Mouse (Mus musculus) splenic B cell, adult 2 months (primary cell): ENCODE measurements around the gene Sytl1.
A peak's percentile ranks its signal among the peaks of the same experiment; 100 is the strongest.

Experiments used
- DNase-seq: peaks from one replicate; pipeline ENCODE4 v3.0.0-alpha.2; 2011; ENCODE audit warnings: low read depth, low spot score
- H3K27me3 ChIP-seq: 2 replicates; pipeline ENCODE4 v1.6.1; 2012; ENCODE audit warnings: mild to moderate bottlenecking, low read length, moderate library complexity, mixed read lengths; ENCODE audit not compliant: control insufficient read depth, poor library complexity, insufficient read depth, severe bottlenecking
- H3K36me3 ChIP-seq: 2 replicates; pipeline ENCODE4 v1.6.1; 2012; ENCODE audit warnings: mild to moderate bottlenecking, low read length, moderate library complexity, mixed read lengths; ENCODE audit not compliant: control insufficient read depth, poor library complexity, insufficient read depth, severe bottlenecking

The Sytl1 gene

GRCm38 (mm10) chr4:133292405-133292804, 29.5 kb upstream of the Sytl1 start:
- H3K36me3 ChIP-seq = peaks cover 6% of the 10 kb centered on the region; the same call in 1 of the 2 replicates
- H3K27me3 ChIP-seq = no peaks in the 10 kb centered on the region
- no peak for DNase-seq

- Histone ChIP-seq H3K36me3 (peaks cover 6% of the 10 kb centered on the region; the same call in 1 of the 2 replicates), H3K27me3 (no peaks in the 10 kb centered on the region)
- DNase-seq = no peak
Measured at GRCm38 (mm10) chr4:133291255-133291654, 28.3 kb upstream of the Sytl1 start.

DNA sequence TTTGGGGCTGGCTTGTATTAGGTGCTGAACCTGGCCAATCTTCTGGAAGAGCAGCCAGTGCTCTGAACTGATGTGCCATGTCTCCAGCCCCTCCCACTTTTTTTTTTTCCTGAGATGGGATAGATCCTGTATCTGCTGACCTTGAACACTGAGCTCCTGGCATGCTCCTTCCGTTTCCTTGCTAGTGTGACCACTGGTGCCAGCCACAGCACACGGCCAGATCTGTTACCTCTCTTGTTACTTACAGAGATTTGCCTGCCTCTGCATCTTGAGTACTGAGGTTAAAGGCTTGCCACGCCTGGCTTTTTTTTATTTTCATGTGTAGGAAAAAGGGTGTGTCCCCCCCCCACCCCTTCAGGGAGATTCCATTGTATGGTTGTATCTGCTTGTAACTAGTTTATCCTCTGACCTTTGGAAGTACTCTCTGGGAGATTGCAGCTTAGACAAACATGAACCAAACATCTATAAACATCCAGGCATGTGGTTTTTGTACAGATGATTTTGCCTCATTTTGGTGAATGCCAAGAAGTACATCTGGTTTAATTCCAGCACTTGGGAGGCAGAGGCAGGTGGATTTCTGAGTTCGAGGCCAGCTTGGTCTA, 23.7 kb upstream of the Sytl1 start:
- H3K27me3 ChIP-seq = no peaks in the 10 kb centered on the region
- H3K36me3 ChIP-seq = no peaks in the 10 kb centered on the region
- no peak for DNase-seq

- Histone ChIP-seq H3K36me3 (no peaks in the 10 kb centered on the region), H3K27me3 (no peaks in the 10 kb centered on the region)
- no peak for DNase-seq
Measured at GRCm38 (mm10) chr4:133285950-133286349, 23.0 kb upstream of the Sytl1 start.

DNA sequence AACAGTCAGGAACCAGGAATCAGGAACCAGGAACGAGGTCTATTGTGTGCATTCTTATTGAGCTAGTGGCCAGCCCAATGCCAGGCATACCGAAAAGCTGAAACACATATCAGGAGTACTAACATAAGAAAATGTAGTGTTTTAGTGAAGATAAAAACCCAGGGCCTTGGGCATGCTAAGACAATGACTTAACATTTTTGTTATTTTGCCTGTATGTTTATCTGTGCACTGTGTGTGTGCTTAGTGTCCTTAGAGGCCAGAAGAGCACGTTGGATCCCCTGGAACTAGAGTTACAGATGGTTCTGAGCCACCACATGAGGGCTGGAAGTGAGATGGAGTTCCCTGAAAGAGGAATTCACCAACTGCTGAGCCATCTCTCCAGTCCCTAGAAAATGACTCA, 22.4 kb upstream of the Sytl1 start:
- H3K27me3 ChIP-seq = no peaks in the 10 kb centered on the region
- no peaks in the 10 kb centered on the region for H3K36me3 ChIP-seq
- DNase-seq = no peak

DNA sequence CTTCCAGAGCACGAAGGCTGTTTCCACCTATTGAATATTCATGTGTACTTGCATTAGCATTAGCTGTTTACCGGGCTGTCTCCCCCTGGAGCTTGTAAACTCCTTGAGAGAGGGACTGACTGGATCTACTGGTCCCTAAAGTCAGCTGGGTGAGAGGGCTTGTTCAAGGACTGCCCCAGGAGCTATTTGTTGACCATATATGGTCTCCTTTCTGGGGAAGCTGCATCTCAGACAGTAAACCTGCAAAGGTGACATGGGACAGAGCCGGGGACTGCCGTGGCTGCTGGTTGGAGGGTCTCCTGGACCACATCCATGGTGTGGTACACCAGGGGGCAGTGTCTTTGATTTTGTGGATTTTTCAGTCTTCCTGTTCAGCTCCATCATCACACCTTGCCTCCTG, 19.7 kb upstream of the Sytl1 start:
- H3K27me3 ChIP-seq = no peaks in the 10 kb centered on the region
- no peaks in the 10 kb centered on the region for H3K36me3 ChIP-seq
- no peak for DNase-seq

- DNase-seq = no peak
- Histone ChIP-seq H3K36me3 (no peaks in the 10 kb centered on the region), H3K27me3 (no peaks in the 10 kb centered on the region)
Measured at GRCm38 (mm10) chr4:133281951-133282481, 19.1 kb upstream of the Sytl1 start.

- no peaks in the 10 kb centered on the region for H3K36me3 ChIP-seq
- DNase-seq = no peak
- no peaks in the 10 kb centered on the region for H3K27me3 ChIP-seq
Measured at GRCm38 (mm10) chr4:133281513-133281912, 18.6 kb upstream of the Sytl1 start.

- H3K36me3 ChIP-seq = no peaks in the 10 kb centered on the region
- H3K27me3 ChIP-seq = no peaks in the 10 kb centered on the region
- DNase-seq = no peak
Measured at GRCm38 (mm10) chr4:133278482-133278881, 15.6 kb upstream of the Sytl1 start.

GRCm38 (mm10) chr4:133278067-133278466, 15.2 kb upstream of the Sytl1 start:
- no peaks in the 10 kb centered on the region for H3K27me3 ChIP-seq
- no peak for DNase-seq
- H3K36me3 ChIP-seq = no peaks in the 10 kb centered on the region

DNA sequence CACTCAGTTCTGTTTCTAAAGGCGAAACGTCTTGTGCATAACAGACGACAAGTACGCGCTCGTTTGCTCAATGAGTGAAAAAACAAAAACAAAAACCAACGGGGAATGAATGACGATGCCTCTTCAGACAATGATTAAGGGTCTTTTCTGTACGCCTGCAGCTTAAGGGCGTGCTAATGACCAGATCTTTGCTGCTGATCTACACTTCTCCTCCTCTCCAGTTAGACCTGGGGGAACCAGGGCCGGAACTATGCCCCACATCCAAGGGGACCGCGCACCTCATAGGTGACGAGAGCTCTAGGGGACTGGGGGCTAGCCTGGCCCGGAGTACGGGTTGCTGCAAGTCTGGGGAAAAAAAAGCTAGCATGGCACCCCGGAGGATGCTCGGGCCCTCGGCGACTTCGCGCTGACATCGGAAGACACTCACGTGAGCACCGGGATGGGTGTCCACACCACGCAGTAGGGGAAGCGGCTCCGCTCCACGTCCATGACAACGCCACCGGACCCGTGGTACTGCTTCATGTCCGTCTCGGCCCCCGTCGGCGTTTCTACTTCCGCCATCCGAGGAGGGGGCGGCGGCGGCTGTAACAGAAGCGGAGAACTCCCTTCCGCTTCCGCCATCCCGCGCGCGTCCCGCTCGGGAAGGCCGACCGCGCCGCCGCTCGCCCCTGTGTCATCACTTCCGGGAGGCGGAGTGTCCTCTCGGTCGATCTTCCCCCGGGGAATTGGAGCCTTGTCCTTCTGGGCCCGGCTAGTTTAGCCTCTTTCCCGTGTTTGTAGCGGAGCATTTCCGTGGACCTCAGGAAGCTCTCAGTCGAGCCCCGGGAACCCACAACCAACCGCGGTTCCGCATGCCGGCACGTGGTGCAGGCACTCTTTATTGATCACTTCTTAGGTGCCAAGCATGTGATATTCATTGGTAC, 14.5 kb upstream of the Sytl1 start, which contains the start of gene Tmem222:
Tmem222 (minus strand) TSS at position 689 of the 923 bp plus-strand sequence.
- Histone ChIP-seq H3K27me3 (no peaks in the 10 kb centered on the region), H3K36me3 (0 out of 2 replicates have a peak, but pooled peaks cover under 1% of the 10 kb centered on the region)
- DNase-seq = peak; percentile 90

- peaks cover 15% of the 10 kb centered on the region for H3K36me3 ChIP-seq
- no peak for DNase-seq
- H3K27me3 ChIP-seq = no peaks in the 10 kb centered on the region
Measured at GRCm38 (mm10) chr4:133270929-133271328, 8.0 kb upstream of the Sytl1 start.

DNA sequence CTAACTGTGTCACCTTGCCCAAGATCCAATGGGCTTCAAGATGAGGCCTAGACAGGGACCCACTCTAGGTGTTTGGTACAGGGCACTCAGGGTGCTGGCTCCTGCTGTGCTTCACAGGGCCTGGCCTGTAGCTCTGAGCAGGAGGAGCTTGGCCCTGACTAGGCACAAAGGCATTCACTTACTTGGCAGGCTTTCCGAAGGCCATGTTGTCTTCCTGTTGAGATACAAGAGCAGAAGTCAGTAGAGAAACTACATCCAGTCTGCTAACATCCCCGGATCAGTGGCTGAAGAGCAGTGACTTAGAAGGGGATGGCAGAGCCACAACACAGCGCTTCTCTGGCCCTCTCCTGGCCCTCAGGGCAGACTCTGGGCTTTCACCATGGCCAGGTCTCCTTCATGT, 6.7 kb upstream of the Sytl1 start:
- Histone ChIP-seq H3K36me3 (peaks cover 15% of the 10 kb centered on the region), H3K27me3 (no peaks in the 10 kb centered on the region)
- no peak for DNase-seq

GRCm38 (mm10) chr4:133268931-133269330, 6.0 kb upstream of the Sytl1 start:
- Histone ChIP-seq H3K36me3 (peaks cover 15% of the 10 kb centered on the region), H3K27me3 (no peaks in the 10 kb centered on the region)
- no peak for DNase-seq

- H3K36me3 ChIP-seq = peaks cover 13% of the 10 kb centered on the region
- no peak for DNase-seq
- no peaks in the 10 kb centered on the region for H3K27me3 ChIP-seq
Measured at GRCm38 (mm10) chr4:133266248-133266880, 3.5 kb upstream of the Sytl1 start.
